Mouse (Mus musculus): ENCODE results near the gene Prrt2. TPM values are rescaled to one million over a fixed set of nuclear protein-coding genes. Genes with fewer than 3 reads are reported as not detected.

The Prrt2 gene
- 0.55 and 0.58 TPM in 2 replicates for polyA plus RNA-seq (2012; ENCODE audit: insufficient read depth, insufficient read length, missing spikeins)

DNA sequence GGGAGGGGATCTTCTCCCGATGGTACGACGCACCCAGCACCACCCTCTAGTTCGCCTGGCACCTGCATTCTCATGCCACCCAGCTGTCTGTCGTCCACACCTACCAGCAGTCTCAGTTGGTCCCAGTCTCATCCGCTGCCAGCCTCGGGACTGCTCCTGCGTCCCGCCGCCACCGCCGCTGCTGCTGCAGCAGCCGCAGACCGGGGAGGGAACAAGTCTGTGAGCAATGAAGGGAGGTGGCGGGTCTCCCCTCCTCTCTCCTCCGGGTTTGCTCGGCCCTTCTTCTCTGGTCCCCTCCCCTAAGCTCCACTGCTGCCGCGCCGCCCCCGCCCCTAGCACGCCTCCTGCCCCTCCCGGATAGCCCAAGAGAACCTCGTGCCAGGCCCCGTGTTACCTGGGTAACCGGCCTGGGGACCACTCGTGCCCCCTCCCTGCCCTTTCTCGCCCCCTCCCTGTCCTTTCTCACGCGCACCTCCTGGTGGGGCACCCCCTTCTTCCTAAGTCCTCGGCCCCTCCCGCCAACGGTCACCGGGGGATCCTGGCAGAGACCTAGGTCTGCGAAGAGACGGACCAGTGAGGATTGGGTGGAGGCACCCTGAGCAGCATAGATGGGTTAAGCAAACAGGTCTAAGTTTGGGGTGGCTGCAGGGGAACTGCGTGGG, at the start of gene Prrt2, which contains the start of gene Gm42742:
Gene Prrt2, minus strand, starts transcription at position 311 of the 662 bp plus-strand sequence.
Gene Gm42742, minus strand, starts transcription at position 197 of the 662 bp plus-strand sequence.
- H3K4me1 ChIP-seq (ENCODE audit: control insufficient read depth, insufficient read depth, insufficient read length, low read length): peaks cover under 1% of the 10 kb centered on the region
- H3K27ac ChIP-seq (replicated peaks; ENCODE audit: low read depth, low read length): no peak within 1 kb of the TSS

DNA sequence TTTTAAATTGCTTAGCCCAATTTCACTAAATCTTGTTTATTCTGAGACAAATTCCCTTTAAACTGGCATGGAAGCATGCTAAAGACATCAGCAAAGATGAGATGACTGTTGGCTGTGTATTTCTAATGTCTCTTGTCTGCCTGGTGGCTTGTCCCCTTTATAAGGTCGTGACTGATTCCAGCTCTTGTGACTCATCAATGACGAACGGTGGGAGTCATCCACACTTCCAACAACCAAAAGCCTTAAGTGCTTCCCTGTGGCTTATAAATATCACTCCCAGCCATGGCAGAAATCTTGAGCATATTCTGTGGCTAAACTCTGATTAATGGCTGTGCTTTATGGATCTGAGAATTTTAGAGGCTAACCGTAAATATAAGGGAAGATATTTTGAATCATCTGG, 45.3 kb upstream of the Prrt2 start:
- no peak overlapping the region for H3K4me3 ChIP-seq (ENCODE audit: insufficient read depth, low read depth, low read length)
- no peak overlapping the region for H3K27ac ChIP-seq (replicated peaks; ENCODE audit: low read depth, low read length)
- H3K4me1 ChIP-seq (ENCODE audit: control insufficient read depth, insufficient read depth, insufficient read length, low read length): no peaks in the 10 kb centered on the region

More for the DNA sequence above, at the start of gene Prrt2, which contains the start of gene Gm42742:
- peak within 1 kb of the TSS; percentile 39 for H3K4me3 ChIP-seq (ENCODE audit: insufficient read depth, low read depth, low read length)

- Histone ChIP-seq H3K4me1 (ENCODE audit: control insufficient read depth, insufficient read depth, insufficient read length, low read length) (no peaks in the 10 kb centered on the region), H3K27ac (replicated peaks; ENCODE audit: low read depth, low read length) (no peak overlapping the region), H3K4me3 (ENCODE audit: insufficient read depth, low read depth, low read length) (no peak overlapping the region)
Measured at GRCm38 (mm10) chr7:127065538-127065937, 44.5 kb upstream of the Prrt2 start.

DNA sequence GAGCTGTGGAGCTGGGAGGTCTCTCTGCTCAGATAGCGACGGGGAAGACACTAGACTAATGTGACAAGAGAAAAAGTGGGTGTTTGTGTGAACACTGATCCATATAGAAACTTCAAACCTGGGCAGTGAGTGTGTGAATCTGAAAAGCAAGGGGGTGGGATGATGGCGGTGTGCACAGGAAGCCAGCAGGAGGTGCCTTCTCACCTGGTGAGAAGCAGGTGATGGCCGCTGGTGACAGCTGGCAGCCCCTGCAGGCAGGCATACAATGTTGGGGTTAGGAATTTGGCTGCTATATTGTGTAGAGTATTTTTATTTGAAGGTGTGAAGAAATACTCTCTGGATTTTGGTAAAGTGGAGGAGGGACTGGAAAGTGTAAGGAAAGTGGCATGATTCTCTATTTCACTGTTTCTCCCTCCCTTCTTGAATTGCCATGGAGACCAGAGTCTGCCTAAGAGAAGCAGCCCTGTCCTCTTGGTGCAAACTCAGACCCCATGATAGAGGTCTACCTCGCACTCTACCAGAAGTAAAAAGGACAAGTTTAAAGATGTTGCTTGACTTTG, 34.1 kb upstream of the Prrt2 start:
- Histone ChIP-seq H3K27ac (replicated peaks; ENCODE audit: low read depth, low read length) (no peak overlapping the region), H3K4me3 (ENCODE audit: insufficient read depth, low read depth, low read length) (no peak overlapping the region), H3K4me1 (ENCODE audit: control insufficient read depth, insufficient read depth, insufficient read length, low read length) (no peaks in the 10 kb centered on the region)

- Histone ChIP-seq H3K4me3 (ENCODE audit: insufficient read depth, low read depth, low read length) (peak within 1 kb of the TSS; percentile 84), H3K27ac (replicated peaks; ENCODE audit: low read depth, low read length) (peak within 1 kb of the TSS; percentile 62), H3K4me1 (ENCODE audit: control insufficient read depth, insufficient read depth, insufficient read length, low read length) (no peaks in the 10 kb centered on the region)
Measured at GRCm38 (mm10) chr7:127041851-127042672, 21.1 kb upstream of the Prrt2 start, which contains the start of gene Kif22. TSS of gene Kif22 (minus strand) at chr7:127042471.

DNA sequence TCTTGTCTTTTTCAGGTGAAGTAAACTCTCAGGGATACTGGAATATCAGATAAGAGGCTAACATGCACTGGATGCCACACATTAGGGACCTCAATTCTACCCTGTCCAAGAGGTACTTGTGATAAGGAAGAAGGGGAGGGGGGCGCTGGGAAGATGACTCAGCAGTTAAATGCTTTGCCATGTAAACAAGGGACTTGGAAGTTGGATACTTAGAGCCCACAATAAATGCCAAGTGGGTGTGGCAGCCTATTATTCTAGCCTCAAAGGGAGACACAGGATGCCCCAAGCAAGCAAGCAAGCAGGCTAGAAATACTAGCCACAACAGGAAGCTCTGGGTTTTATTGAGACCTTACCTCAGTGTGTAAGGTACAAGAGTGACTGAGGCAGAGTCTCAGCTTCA, 10.2 kb upstream of the Prrt2 start:
- Histone ChIP-seq H3K4me1 (ENCODE audit: control insufficient read depth, insufficient read depth, insufficient read length, low read length) (peaks cover 14% of the 10 kb centered on the region; the same call in 1 of the 2 replicates), H3K4me3 (ENCODE audit: insufficient read depth, low read depth, low read length) (no peak overlapping the region), H3K27ac (replicated peaks; ENCODE audit: low read depth, low read length) (no peak overlapping the region)

DNA sequence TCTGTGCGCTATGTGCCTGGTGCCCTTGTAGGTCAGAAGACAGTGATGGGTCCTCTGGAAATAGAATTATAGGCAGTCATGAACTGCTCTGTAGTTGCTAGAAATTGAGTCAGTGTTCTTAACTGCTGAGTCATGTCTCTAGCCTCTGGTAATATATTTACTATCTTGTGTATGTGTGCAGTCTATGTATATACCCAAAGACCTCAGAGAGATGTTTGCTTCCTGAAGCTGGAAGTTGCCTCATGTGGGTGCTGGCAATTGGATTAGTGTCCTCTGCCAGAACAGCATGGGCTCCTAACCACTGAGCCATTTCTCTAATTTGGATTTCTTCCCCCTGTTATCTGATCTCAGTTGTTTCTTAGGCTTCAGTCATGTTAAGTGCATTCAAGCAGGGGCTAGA, 9.2 kb upstream of the Prrt2 start:
- Histone ChIP-seq H3K4me1 (ENCODE audit: control insufficient read depth, insufficient read depth, insufficient read length, low read length) (peaks cover 14% of the 10 kb centered on the region; the same call in 1 of the 2 replicates), H3K27ac (replicated peaks; ENCODE audit: low read depth, low read length) (no peak overlapping the region), H3K4me3 (ENCODE audit: insufficient read depth, low read depth, low read length) (no peak overlapping the region)

GRCm38 (mm10) chr7:127027885-127028284, 6.9 kb upstream of the Prrt2 start:
- peaks cover 5% of the 10 kb centered on the region for H3K4me1 ChIP-seq (ENCODE audit: control insufficient read depth, insufficient read depth, insufficient read length, low read length)
- H3K27ac ChIP-seq (replicated peaks; ENCODE audit: low read depth, low read length): peak overlapping the region; percentile 76
- peak overlapping the region; percentile 74 for H3K4me3 ChIP-seq (ENCODE audit: insufficient read depth, low read depth, low read length)

DNA sequence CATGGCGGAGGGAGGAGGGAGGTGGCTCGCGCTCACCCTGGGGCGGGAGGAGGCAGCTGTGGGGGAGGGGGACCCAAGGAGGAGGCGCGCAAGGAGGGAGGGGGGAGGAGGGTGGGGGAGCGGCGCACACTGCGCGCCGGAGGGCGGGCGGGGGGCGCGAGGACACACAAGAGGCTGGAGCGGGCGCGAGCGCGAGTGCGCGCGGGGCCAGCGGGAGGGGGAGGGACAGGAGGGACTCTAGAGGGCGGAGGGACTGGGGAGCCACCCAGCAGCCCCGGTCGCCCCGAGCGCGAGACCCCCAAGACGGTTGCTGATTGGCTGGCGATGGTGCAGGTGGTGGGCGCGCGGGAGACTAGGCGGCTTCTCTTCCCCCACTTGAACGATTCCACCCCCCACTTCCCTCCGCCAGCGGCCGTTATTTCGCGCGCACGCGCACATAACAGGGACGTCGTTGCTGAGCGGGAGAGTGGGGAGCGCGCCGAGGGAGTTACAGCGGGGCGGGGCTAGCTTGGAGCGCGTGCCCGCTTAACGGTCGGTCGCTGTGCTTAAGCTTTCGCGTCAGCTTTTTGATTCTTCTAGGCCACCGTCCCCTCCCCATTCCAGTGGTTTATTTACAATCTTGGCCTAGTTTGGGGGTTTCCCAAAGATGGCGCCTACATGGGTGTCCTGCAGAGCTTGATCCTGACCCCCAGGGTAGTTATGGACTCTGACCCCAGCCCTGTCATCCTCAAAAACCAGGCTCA, 6.1 kb upstream of the Prrt2 start, which contains the start of gene Maz:
Gene Maz, minus strand, starts transcription at position 54 of the 743 bp plus-strand sequence.
- H3K27ac ChIP-seq (replicated peaks; ENCODE audit: low read depth, low read length): peak within 1 kb of the TSS; percentile 77
- H3K4me1 ChIP-seq (ENCODE audit: control insufficient read depth, insufficient read depth, insufficient read length, low read length): peaks cover 5% of the 10 kb centered on the region
- peak within 1 kb of the TSS; percentile 83 for H3K4me3 ChIP-seq (ENCODE audit: insufficient read depth, low read depth, low read length)

GRCm38 (mm10) chr7:127026616-127026983, 5.6 kb upstream of the Prrt2 start:
- Histone ChIP-seq H3K4me1 (ENCODE audit: control insufficient read depth, insufficient read depth, insufficient read length, low read length) (peaks cover 5% of the 10 kb centered on the region), H3K27ac (replicated peaks; ENCODE audit: low read depth, low read length) (no peak overlapping the region), H3K4me3 (ENCODE audit: insufficient read depth, low read depth, low read length) (peak overlapping the region; percentile 83)

DNA sequence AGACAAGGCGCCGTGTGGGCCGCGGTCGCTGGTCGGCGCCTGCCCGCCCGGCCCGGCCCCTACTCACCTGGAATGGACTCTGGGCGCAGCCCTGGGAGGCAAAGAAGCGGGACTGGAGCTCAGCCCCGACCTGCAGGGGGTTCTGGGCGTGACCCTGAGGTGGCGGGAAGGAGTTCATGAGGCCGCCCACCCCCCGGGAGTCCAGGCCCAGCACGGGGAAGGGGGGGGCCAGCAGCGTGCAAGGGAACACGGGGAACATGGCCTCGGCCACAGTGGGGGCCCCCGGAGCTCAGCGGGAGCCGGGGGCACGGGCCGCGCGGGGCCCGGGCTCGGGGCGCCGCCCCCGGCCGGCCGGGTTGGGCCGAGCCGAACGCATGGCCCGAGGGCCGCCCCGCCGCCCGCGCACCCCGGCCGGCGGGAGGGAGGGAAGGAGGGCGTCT, 5.2 kb upstream of the Prrt2 start:
- H3K4me3 ChIP-seq (ENCODE audit: insufficient read depth, low read depth, low read length): peak overlapping the region; percentile 83
- H3K27ac ChIP-seq (replicated peaks; ENCODE audit: low read depth, low read length): peak overlapping the region; percentile 68
- peaks cover 5% of the 10 kb centered on the region for H3K4me1 ChIP-seq (ENCODE audit: control insufficient read depth, insufficient read depth, insufficient read length, low read length)

DNA sequence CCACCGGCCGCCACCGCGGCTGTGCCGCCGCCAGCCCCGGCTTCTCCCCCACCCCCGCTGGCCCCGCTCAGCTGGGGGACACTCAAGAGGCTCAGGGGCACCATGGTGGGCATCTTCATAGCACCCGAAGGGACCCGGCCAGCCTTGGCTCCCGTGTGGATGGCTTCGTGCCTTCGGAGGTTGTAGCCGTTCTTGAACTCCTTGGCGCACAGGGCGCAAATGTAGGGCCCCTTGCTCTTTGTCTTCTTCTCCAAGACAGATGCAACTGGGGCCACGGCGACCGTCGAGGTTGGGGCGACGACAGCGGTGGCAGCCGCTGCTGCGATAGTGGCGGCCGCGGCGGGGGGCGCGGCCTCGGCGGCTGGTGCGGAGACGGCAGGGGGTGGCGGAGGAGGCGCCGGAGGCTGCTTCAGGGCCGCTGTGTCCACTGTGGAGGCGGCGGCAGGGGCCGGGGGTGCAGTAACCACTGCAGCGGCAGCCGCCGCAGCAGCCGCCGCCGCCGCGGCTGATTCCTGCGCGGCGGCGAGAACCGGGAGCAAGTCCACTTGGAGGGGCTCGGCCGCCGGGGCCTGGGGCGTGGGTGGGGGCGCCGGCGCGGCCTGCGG, 4.6 kb upstream of the Prrt2 start:
- Histone ChIP-seq H3K4me3 (ENCODE audit: insufficient read depth, low read depth, low read length) (peak overlapping the region; percentile 83), H3K27ac (replicated peaks; ENCODE audit: low read depth, low read length) (peak overlapping the region; percentile 68), H3K4me1 (ENCODE audit: control insufficient read depth, insufficient read depth, insufficient read length, low read length) (peaks cover 5% of the 10 kb centered on the region)

- peak overlapping the region; percentile 83 for H3K4me3 ChIP-seq (ENCODE audit: insufficient read depth, low read depth, low read length)
- H3K4me1 ChIP-seq (ENCODE audit: control insufficient read depth, insufficient read depth, insufficient read length, low read length): peaks cover 5% of the 10 kb centered on the region
- H3K27ac ChIP-seq (replicated peaks; ENCODE audit: low read depth, low read length): peak overlapping the region; percentile 36
Measured at GRCm38 (mm10) chr7:127024755-127025555, 3.9 kb upstream of the Prrt2 start.

Data from brown adipose tissue, adult 24 weeks (tissue).